Mouse (Mus musculus) urinary bladder, postnatal 25 days (tissue): ENCODE results near the gene Il11ra1.
"Not testable (repeated sequence)": the region's sequence is repeated elsewhere in the genome, so short reads cannot be mapped to it uniquely, and the experiment has no call there.

Experiments
- DNase-seq: peaks from one replicate; pipeline ENCODE4 v3.0.0; 2022; ENCODE audit warnings: low spot score

Gene Il11ra1

DNA sequence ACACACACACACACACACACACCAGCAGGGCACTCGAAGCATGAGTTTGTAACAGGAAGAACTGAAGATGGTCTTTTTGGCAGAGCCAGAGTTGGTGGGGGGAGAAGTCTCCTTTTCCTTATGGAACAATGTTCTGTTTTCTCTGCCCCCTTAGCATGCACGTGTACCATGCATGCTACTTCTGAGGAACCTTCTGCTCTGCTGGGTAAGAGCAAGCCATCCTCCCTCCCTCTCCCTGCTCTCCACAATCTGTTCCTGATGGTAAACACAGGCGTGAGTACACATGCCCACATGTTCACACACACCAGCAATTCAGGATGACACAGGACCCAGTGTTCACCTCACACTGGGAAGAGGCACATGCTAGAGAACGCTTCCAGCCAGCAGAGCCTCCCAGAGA, 18.6 kb upstream of the Il11ra1 start:
- no peak for DNase-seq

DNA sequence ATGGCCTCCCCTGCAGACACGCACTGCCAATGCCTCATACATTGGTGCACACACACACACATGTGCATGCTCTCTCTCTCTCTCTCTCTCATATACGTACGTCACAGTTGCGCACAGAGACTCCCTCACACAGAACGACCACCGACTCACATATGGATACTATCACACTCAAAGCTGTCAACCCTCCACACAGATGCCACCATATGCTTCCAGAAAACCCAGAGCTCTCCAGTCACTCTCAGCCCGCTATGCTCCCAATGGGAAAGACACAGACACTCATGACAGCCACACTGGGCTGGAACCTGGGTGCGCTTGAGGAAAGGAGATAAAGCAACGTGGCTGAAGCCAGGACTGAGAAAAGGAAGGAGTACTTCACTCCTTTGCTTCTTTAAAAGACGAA, 17.8 kb upstream of the Il11ra1 start:
- DNase-seq = no peak

DNA sequence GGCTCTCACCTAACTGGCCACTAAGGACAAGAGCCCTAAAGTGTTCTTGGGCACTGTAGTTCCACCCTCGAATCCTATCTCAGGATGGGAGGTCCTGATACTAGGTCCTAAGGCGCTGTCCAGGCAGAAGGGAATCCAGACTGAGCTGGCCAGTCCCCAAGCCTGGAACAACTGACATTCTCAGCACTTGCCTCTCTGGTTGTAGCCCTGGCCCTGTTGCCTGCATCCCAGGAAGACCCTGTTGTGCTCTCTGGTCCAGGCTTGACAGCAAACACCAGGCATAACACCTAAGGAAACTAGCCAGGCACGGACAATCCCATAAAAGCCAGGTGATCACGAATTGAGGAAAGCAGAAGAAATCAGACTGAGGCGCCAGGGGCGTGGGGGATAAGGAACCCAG, 17.0 kb upstream of the Il11ra1 start:
- DNase-seq = no peak

DNA sequence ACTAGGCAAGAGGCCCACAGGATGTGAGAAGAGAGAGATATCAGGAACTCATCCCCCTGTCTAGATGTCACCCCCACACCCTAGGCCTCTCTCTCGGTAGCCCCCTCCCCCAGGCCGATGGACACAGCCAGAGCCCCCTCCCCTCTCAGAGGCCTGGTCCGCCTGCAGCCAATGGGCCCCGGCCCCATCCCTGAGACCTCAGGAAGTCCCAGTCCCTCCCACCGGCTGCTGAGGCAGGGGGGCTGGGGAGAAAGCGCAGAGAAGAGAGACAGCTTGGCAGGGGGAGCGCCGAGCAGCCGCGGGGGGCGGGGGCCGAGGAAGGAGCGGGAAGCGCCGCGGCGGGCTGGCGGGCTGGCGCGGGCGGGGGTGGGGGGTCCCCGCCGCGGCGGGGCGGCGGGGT, 16.5 kb upstream of the Il11ra1 start:
- not testable (repeated sequence) for DNase-seq

DNA sequence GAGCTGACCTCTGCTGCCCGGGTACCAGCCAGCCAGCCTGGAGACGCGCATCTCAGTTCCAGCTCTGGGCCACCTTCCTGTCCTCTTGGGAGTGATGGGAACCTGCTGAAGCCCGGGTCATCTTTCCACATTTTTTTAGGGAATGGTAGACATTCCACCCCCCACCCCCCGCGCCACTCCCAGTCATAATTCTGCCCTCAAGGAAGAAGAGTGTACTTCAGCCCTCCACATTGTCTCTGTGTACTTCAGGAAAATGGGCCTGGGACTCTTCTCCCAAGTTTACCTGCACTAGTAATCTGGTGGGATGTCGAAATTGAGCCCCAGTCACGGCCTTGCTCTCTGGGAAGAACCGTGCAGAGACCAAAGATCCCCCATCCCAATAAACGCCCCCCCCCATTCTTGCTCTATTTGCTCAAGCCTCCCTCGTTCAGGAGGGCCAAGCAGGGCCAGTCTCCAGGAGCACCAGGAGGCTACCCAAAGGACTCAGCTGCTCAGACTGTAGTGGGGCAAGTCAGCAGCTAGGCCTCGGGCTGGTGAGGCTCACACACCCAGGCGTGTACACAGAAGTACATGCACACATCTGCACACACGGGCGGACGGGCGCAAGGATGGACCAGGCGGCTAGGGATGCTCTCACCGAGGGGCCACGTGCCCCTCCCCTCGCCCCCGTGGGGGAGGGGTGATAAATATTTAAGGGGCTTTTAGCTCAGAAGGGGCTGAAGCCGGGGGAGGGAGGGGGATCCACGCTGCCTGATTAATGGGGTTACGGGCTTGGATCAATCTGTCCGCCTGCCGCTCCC, 15.5 kb upstream of the Il11ra1 start:
- DNase-seq = not testable (repeated sequence)

DNA sequence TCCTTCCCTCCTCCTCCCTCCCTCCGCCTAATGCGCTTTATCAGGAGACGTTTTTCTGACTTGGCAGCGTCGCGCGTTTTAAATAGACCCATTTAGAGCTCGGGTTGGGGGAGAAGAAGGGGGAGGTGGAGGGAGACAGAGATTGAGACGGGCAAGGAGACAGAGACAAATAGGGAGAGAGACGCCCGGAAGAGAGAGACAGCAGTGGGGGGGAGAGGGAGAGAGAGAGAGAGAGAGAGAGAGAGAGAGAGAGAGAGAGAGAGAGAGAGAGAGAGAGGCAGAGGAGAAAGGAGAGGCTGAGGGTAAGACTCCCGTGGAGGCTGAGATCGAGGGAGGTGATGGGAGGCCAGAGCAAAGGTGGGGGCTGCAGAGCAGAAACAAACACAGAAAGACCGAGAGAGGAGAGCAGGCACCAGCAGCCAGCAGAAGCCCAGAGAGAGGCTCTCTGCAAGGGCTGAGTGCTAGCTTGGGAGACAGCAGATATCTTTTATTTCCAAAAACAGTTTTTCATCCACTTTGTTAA, 14.8 kb upstream of the Il11ra1 start:
- DNase-seq = not testable (repeated sequence)

DNA sequence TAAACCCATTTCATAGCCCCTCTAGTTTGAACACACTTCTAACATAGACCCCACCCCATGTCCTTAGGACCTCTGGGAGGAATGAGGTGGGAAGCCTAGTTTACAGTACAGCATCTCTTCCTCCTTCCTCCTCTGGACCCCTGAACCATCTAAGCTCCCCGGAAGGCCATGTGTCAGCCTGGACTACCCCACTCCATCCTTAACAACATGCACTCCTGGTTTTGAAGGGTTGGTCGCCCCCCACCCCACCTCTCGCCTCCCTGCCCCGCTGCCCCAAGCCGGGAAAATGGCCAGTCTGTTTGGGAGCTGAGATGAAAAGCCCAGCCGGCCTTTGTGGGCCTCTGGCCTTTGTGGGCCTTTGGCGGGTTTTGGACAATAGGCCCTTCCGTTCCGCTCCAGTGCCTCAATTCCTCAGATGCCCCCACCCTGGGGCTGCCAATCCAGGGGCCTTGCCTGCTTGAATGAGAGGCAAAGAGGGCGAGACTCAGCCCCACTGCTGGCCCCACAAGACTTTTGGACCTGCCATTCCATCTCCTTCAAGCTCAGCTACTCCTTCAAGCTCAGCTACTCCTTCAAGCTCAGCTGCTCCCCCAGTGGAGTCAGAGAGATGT, 13.8 kb upstream of the Il11ra1 start:
- not testable (repeated sequence) for DNase-seq

DNA sequence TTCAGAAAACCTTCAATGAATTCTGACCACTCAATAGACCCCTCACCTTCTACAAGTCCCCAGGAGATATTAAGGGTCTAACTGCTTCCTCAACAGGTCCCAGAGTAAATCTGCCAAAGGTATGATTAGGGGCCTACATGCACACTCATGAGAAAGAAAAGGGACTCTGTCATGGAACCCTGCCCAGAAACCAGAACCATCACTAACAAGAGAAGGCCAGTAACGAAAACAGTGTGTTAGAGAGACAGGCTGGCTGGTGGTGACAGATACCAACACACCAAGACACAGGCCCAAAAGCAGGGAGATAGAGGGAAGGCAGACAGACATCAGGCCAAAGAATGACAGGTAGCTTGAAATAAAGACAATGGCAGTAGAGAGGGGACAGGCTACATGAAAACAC, 11.2 kb upstream of the Il11ra1 start:
- DNase-seq = not testable (repeated sequence)

DNA sequence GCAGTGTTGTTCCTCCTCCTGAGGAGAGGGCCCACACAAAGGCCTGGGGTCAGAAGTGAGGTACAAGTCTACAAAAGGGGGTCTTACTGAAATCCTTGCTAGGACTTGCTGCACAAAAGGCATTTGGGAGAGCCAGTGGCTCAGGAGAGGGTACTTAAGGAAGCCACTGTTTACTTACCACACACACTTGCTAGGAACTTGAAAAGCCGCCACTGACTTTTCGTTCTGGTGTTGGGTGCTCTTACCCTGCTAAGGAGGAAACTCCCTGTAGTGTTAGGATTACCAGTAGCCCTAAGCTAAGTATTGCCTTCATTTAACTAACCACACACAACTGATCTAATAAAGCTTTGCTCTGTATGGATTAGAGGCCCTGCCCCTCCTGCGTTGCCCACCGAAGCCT, 9.8 kb upstream of the Il11ra1 start:
- DNase-seq = not testable (repeated sequence)

DNA sequence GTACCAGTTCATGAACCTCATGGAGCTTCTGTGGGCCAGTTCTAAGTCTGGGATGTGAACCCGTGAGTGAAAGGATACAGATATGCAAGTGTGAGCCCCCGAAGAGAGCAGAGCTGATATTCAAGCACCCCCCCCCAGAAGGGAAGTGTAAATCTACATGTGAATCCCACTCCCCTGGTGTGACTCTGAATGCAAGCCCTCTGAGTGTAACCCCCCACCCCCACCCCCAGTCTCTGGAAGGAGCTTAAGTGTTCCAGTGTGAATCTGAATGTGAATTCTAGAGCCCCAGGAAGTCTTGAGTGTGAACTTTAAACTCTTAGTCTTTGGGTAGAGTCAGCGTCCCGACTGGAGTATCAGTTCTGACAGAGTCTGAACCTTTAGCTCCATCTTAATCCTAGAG, 6.3 kb upstream of the Il11ra1 start:
- not testable (repeated sequence) for DNase-seq

DNA sequence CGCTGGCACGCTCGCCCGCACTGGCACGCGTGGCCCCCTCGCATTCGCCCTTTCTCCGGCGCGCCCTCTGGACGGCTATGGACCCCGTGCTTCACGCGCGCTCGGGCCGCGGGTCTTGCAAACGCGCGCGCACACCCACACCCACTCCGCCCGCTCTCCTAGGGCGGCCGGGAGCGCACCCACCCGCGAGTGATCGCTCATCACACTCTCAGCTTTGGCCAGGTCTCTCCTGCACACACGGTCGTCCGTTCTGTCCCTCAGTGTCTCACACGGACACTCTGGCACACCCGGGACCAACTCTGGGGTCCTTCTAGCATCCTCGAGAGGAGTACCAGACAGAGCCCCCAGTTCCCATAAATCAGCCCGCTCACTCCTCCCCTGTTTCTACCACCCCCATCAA, 4.0 kb upstream of the Il11ra1 start:
- not testable (repeated sequence) for DNase-seq

DNA sequence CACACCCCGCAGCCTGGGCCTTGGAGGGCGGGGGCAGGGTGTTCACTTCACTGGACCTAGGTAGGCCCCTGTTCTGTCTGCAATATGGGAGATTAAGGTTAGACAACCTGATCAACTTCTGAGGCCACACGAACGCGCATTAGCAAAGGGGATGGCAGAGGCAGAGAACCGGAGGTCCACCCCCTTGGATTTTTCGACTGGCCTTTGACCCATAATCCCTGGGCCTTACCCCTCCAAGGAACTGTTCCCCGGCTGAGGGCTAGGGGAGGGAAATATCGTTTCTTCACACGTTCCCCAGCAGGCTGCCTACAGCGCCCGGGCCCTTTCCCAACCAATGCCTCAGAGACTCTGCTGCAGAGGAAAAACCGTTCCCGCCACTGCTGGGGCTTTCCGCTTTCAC, 3.3 kb upstream of the Il11ra1 start:
- not testable (repeated sequence) for DNase-seq

DNA sequence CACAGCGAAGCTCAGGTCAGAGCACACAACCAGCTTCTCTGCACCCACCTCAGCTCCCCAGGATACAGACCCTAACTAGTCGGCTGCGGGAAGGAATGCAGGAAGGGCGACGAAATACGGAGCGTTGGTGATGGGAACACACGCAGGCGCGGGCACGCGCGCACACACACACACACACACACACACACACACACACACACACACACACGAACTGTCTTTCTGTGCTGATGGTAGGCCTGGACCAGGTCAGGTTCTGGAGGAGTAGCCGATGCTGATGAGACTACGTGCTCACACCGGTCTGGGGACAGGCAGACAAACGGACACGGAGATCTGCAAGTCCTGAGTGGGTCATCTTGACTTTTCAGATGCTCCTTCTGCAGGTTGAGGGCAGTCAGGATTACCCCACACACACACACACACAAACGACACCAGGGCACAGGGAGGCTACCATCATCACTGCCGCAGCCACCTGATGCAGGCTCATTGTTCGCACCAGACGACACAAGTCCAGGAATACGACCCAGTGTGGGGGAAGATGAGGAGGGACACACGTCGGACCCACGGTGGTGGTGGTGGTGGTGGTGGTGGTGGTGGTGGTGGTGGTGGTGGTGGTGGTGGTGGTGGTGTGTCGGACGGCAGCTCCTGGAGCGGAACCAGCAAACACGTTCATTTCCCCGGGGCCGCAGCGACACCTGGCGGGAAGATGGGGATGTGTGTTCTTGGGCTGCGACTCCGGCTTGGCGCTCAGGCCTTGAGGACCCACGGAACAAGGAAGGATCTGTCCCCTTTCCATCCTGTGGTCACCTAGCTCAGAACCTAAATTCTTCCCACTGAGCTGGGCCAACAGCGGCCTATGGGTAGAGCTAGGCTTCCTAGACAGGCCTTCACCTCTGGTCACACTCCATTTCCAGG, 2.6 kb upstream of the Il11ra1 start, which contains the start of gene Cntfr:
Gene Cntfr, minus strand, starts transcription at position 160 of the 912 bp plus-strand sequence.
- peak; percentile 85 for DNase-seq

DNA sequence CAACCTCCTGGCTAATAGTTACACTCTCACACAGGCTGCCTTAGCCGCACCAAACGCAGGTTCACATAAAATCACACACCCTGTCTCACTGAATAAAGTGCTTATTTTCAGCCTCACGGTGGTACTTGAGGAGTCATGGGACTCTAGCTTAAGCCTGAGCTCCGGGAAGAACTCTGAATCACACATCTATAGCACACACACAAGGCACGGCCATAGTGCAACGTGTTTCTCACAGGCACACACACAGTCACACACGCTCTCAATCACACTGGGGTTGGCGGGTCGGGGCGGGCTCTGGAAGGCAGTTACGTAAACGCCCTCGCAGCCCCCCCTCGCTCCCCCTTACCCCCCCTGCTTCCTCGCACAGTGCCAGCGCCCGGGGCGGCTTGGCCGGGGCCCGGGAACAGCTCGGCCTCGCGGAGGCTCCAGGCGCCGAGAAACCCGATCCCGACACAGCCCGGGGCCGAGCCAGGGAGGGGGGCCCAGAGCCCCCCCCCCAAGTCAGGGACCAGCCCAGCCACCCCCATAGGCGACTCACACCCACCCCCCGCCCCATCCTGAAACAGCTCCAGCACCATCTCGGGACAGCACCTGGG, 1.3 kb upstream of the Il11ra1 start:
- DNase-seq = not testable (repeated sequence)

DNA sequence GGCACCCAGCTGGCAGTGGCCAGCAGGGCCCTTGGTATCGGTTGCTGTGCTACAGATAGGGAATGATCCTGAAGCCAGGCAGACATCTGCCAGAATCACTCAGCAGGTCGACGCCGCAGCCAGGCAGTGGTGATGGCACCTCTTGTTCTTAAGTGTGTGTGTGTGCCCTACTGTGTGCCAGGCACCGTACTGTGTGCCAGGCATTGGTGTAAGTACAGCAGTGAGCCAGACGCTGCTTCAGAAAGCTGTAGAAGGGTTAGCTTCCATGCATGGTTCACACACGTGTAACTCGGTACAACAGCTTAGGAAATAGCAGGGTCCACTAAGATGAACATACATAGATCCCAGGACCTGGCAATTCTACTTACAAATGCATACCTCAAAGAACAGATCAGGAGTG, 435 bp downstream of the Il11ra1 start:
- DNase-seq = not testable (repeated sequence)

DNA sequence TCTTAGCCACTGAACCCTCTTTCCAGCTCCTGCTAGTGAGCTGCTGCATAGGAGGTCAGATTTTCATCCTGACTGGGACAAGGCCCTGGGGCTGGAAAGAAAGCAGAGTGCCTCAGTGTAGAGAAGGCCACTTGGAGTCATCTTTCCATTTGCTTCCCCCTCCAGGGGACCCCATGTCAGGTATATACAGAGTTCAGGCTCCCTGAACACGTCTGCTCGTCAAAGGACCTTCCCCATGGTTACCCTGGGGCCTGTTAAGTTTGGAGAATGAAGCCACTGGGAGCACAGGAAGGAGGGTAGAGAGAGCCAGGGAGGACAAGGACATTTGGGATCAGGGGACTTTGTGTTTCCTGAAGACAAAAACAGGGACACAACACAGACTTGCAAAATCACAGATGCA, 2.4 kb downstream of the Il11ra1 start:
- not testable (repeated sequence) for DNase-seq

DNA sequence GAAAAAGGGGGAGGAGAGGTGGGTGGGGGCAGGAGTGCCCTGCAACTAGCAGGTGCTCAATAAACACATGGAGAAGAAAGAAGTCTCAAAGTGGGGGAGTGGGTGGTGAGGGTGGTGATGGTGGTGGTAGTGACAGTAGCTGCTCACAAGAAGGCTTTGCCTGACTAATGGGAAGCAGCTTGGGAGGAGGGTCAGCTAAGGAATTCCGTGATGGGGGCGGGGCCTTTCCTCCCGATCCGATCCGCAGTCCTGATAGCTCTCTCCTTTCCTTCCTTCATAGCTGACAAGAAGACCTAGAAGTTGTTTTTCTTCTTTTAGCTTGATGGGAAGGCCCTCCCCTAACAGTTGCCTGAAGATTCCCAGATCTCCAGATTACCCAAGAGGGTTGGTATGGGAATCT, 4.9 kb downstream of the Il11ra1 start:
- no peak for DNase-seq

DNA sequence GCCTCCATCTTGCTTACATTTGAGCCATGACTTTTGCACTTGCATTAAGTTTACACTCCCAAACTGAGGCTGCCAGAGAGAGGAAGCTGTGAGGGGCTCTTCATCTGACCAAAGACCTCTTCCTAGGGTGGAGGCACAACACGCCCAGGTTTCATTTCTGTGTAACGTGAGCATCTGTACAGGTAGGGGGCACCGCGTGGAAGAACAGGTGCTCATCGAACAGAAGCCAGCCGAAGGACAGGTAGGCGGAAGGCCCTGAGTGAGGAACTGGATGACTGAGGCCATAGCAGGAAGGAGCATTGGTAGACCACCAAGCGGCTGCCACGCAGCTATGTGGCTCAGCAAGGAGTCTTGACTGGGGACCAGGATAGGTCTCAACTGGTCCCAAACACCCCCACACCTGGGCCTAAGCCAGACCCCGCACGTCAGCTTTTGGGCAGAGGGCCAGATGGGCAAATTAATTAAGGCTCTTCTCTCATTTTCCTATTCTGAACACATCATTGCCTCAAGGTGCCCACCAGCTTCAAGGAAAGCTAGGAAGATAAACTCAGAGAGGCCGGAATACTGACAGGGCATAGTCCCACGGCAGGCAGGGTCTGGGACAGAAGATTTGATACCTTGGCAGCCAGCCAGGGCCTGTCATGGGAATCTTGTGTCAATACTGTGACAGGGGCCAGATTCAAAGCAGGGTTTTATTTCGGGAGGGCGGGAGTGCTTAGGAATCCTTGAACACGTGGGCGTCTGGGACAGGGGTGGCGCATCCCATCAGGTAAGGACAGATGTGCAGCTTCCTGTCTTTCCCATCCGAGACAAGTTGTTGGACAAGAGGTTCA, 6.3 kb downstream of the Il11ra1 start:
- DNase-seq = no peak

DNA sequence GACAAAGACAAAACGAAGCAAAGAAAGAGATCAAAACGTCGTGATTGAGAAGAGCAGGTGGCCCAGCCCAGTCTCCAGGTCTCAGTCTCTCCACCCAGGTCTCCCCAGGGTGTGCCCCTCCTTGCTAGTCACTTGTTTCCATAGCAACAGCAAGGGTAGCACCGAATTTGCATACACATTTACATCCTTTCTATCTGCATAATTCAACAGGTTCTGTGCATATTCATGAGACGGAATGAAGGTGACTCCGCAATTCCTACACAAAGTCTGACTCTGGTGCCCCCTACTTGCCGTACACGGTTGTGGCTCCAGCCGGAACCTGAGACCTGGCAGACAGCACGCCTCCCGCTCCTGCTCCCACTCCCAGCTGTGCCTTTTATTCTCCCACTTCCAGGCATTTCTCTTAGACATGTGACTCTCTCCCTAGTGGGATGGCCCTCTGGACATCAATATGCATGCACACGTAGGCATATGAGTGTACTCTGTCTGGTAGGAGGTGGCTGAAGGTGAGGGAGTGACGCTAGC, 7.3 kb downstream of the Il11ra1 start:
- DNase-seq = peak; percentile 43

DNA sequence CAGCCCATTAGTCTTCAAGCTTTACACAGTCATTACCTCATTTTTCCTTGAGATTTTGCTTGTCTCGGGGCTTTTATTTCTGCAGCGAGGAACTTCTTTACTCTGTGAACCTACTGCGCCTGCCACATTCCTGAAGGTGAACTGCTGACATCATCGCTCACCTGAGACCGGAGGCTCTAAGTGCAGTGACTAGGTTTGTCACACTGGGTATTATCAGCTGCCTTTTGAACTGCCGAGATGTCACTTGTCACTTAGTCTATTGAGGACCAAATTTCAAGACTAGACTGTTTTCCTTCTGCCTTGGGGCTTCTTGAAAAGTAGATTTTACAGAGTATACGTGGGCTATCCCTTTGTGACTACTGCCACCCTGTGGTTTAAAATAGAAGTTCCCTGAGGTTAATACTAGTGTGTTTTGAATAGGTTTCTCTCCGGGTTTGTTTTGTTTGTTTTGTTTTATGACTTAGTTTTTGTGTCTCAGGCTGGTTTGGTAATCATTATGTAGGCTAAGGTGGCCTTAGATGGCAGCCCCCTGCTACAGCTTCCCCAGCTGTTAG, 8.5 kb downstream of the Il11ra1 start:
- no peak for DNase-seq
